Mouse (Mus musculus): ENCODE results near the gene Slc25a25. TPM values are rescaled to one million over a fixed set of nuclear protein-coding genes. Genes with fewer than 3 reads are reported as not detected.

Gene Slc25a25
- total RNA-seq, 2 experiments from 2014 or later = 6.9 to 8.4 TPM

DNA sequence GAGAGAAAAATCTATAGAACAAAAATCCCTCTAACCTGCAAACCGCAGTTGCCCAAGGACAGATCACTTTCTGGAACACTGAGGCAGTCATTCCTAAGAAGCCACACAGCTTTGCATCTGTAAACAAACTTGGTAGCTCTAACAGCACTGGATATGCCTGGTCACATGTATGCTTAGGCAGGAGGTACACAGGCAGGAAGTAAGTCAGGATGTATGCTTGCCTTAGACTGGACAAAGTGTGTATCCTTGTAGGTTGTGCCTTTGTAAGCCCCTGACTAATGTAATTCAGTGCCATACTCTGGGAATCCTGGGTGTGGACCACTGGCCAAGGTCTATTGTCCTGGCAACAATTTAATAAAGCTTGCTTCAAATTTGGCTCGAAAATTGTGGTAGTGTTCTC, 12.5 kb upstream of the Slc25a25 start:
- no peak for ATAC-seq (ENCODE audit: poor library complexity, severe bottlenecking)

DNA sequence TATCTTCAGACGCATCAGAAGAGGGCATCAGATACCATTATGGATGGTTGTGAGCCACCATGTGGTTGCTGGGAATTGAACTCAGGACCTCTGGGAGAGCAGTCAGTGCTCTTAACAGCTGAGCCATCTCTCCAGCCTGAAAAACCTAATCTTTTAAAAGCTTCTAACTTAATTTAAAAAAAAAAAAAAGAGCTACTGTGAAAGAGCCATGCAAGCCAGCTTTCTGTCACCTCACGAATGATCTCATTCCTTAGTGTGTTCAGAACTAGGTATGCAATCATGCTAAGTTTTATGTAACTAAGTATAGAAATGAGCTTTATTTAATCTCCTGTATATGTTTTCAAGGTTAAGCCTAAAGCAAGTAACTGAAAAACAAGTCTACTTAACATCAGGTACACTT, 8.4 kb upstream of the Slc25a25 start:
- no peak for ATAC-seq (ENCODE audit: poor library complexity, severe bottlenecking)

DNA sequence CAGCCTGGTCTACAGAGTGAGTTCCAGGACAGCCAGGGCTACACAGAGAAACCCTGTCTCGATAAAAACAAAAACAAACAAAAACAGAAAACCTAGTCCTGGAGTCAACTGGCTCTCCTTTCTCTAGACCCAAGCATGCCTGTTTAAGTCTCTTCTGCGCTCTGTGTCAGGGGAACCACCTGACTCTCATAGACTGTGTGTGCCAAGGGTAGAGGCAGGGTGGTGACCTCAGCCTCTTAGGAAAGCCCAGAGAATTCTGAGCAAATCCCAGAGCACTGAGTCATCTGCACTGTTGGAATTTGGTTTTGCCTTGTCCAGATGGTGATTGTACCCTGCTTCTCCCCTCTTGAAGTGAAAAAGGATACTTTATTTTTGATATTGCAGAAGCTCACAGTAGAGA, 7.1 kb upstream of the Slc25a25 start:
- ATAC-seq (ENCODE audit: poor library complexity, severe bottlenecking) = no peak

DNA sequence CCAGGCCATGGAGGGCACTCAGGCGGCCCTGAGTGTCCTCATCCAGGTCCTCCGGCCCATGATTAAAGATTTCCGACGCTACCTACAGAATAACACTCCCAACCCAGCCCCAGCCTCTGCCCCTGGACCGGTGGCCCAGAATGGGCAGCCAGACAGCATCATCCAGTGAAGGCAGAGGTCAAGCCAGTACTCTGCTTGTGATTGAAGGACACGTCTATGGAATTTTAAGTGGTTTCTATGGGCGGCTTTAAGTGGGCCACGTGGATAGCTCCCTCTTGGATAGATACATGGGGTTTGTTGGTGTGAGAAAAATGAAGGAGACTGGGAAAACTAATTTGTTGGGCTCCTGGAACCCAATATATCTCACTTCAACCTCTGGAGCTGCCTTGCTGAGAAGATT, 3.9 kb upstream of the Slc25a25 start:
- ATAC-seq (ENCODE audit: poor library complexity, severe bottlenecking) = no peak

DNA sequence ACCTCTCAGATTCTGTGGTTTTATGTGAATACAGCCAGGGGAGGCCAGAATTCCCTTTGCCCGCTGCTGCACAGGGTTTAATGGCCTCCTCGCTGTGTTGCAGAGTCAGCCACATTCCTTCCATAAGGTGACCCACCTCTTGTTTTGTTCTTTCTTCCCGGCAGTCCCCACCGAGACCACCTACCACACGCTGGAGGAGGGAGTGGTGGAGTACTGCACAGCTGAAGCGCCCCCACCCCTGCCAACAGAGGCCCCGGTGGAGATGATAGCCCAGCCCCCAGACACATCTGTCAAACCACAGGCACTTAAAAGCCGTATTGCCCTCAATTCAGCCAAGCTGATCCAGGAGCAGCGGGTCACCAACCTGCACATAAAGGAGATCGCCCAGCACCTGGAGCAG, 3.4 kb upstream of the Slc25a25 start:
- ATAC-seq (ENCODE audit: poor library complexity, severe bottlenecking) = no peak

DNA sequence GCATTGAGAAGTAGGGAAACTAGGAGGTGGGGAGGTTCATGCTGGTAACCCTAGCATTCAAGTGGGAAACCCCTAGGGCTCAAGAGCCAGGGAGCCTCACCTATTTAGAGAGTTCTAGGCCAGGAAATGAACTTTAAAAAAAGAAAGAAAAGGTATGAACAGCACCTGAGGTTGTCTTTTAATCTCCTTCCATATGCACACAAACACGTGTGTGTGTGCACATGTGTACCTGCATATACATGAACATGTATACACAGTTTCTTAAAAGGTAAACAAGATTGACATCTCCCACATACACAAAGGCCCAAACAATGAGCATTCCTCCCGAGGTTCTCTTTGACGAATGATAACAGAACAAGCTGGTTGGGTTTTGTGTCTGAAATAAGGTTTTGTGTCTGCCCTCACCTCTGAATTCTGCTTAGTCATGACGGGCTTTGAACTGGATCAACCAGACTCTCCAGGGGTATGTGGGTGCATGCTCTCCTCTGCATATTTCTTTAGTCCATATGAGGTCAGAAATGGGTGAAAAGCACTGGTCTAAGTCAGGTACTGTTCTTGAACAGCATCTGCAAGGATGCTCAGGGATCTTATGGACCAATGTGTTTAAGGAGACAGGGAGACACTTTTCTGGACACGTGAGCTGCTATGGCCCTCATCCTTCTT, 2.5 kb upstream of the Slc25a25 start:
- ATAC-seq (ENCODE audit: poor library complexity, severe bottlenecking) = no peak

DNA sequence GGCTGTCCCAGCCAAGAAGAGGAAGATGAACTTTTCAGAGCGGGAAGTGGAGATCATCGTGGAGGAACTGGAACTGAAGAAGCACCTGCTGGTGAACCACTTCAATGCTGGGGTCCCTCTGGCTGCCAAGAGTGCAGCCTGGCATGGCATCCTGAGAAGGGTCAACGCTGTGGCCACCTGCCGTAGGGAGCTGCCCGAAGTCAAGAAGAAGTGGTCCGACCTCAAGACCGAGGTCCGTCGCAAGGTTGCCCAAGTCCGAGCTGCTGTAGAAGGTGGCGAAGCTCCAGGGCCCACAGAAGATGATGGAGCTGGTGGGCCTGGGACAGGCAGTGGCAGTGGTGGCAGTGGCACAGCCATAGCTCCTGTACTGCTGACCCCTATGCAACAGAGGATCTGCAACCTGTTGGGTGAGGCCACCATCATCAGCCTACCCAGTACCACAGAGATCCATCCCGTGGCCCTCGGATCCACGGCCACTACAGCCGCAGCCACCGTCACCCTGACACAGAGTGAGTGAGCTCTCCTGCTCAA, 1.3 kb upstream of the Slc25a25 start:
- peak; percentile 50 for ATAC-seq (ENCODE audit: poor library complexity, severe bottlenecking)

DNA sequence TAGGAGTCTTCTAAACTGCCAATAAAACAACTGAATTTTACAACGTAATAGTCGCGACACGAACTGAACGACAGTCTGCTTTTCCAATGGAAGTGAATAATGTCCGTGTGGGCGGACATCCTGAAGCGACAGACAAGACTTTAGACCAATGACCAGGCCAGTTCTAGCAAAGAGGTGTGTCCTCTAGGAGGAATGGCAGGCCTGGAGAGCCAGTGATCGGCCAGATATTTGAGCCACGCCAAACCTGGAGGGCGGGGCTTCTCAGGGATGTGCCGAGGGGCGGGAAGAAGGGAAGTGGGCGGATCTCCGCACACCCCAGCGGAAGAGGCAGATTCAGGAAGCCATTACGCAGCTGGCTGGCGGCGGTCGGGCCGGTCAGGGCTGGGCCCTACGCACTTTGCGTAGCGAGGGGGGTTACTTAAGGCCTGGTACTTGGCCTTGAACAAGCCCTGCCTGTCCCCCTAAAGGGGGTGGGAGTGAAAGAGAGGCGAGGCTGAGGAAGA, 676 bp upstream of the Slc25a25 start:
- ATAC-seq (ENCODE audit: poor library complexity, severe bottlenecking) = peak; percentile 85

DNA sequence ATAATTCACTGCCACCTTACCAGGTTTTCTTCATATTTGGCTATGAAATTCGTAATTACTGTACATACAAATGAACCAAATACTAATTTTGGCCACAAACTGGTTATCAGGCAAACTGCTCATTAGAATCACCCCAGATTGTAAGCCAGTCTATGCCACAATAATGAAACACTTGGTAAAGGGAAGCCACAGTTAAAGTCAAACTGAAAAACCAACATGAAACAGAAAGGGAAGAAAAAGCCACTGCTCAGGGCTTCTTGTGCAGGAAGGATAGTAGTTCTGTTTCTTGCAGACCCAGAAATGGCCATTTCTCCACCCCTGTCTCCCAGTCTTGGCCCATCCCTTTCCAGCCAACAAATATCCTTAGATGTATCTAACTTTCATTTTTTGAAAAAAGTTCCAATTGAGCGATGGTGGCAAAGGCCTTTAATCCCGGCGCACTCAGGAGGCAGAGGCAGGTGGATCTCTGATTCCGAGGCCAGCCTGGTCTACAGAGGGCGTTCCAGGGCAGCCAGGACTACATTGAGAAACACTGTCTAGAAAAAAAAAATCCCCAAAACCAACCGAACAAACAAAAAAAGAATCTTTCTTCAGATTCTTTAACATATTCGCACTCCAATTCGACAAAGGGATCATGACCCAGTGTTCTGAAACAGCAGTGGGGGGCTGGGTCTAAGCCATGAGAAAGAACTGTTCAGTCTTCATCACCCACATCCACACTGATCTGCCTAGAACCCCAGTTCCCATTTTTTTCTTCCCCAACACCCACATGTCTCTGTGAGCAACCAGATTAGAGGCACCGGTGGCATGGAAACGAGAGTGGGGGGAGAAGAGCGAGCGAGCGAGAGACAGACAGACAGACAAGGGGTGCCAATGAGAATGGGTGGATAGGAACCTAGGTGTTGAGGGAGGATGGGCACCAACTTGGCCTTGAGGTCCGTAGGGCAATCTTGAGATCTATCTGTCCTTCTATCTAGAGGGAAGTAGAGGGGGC, 1.2 kb downstream of the Slc25a25 start, which contains the start of gene Naif1:
Naif1 (plus strand) TSS at position 697 of the 994 bp plus-strand sequence.
- ATAC-seq (ENCODE audit: poor library complexity, severe bottlenecking) = no peak

DNA sequence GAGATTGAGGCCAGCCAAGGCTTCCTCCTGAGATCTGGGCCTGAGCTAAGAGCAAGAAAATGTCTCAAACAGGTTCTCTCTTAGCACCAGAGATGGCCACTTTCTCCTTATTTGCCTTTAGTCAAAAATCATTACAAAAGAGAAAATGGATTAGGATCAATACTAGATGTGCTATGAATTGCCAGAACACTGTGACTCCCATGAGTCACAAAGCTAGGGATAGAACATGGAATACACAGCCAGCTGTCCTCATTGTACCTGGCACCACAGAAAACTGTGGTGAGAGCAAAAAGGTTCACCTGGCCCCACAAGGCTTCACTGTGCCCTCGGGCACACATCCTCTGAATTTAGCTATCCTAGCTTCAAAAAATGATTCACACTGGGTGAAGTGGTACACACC, 2.8 kb downstream of the Slc25a25 start:
- no peak for ATAC-seq (ENCODE audit: poor library complexity, severe bottlenecking)

DNA sequence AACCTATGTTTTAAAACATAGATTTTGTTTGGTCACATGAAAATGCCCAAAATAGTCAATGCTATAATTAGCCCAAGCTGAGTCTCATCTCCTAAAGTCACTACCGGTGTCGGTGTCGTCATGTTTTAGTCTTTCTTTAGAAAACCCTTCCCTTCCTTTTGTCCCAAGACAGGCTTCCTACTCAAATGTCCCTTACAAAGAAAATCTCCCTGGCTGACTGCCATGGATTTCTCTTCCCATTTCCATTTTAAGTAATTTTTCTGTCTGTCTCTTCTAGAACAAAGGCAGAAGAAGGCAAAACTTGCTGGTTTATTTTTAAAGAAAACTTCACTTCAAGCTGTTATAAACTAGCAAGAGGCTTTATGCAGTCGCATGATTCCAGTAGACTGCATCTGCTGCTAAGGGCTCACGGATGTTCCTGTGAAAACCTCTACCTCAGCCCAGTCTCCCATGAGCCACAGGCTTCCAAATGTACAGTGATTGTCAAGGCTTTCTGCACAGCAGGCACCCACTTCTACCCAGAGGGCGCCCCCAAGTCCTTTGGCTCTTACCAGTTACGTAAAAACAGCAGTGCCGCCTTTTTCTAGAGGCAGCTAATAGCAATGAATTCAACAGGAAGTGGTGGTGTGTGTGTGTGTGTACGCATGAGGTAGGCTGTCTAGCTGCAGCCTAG, 3.8 kb downstream of the Slc25a25 start:
- no peak for ATAC-seq (ENCODE audit: poor library complexity, severe bottlenecking)

DNA sequence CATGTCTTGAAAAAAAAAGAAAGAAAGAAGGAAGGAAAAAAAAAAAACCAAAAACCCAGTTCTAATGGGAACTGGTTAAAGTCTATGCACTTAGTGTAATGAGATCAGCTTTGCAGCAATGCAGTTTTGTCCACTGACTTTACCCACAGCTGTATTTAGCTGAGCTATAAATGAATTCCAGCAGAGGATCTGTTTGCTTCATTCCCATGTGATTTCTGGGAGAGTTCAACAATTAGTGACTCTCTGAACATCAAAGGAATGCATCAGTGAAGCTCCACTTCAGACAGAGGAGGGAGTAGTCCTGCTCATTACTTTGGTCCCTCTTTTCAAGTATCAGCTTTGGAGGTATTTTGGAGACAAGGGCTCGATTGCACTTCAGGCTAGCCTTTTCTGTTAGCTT, 5.7 kb downstream of the Slc25a25 start:
- ATAC-seq (ENCODE audit: poor library complexity, severe bottlenecking) = no peak

DNA sequence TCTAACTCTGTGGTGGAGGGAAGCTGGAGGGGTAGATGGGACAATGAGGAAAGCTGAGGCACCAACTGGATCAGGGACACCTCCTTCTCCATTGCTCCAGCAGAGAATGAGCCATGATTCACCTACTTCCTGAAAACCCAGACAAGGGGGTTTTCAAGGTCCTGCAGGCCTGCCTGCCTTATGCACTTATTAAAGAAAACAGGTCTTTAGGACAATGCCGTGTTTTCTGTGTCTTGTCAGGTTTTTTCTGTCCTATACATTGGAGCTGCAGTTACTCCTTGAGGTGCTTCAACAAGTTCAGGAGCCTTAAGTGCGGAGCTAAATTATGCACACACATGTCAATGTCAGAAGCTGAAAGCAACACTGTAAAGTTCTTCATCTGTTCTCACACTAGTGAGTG, 9.7 kb downstream of the Slc25a25 start:
- no peak for ATAC-seq (ENCODE audit: poor library complexity, severe bottlenecking)

DNA sequence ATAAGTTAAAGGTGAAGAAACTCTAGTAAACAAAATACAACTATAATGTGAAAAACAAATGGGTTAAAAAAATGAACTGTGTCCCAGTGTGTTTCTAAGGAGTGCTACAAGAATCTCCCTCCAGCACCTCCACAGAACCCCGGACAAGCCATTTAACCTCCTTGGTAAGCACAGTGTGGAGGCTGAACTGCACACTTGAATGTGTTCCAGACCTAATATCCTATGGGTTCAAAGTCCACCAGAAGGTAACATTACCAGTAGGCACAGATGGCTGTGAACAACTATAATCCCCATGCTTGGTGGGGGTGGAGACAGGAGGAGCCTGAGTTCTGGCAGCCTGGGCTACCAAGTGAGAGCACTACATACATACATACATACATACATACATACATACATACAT, 10.6 kb downstream of the Slc25a25 start:
- ATAC-seq (ENCODE audit: poor library complexity, severe bottlenecking) = no peak

DNA sequence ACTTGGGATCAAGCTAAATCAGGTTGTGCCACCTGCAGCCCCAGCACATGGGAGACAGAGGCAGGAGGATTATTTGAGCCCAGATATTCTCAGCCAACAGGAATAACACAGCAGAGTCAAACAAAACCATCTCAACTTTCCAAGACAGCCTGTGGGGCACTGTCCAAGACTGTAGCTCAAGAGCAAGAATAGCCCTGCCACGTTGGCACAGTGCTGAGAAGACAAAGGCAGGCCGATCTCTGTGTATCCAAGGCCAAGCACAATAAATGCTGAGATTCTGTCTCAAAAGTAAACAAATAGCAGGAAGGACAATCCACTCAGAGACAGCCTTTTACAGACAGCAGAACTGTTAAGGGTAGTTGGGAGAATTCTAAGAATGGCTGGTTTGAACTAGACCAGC, 11.1 kb downstream of the Slc25a25 start:
- ATAC-seq (ENCODE audit: poor library complexity, severe bottlenecking) = no peak

DNA sequence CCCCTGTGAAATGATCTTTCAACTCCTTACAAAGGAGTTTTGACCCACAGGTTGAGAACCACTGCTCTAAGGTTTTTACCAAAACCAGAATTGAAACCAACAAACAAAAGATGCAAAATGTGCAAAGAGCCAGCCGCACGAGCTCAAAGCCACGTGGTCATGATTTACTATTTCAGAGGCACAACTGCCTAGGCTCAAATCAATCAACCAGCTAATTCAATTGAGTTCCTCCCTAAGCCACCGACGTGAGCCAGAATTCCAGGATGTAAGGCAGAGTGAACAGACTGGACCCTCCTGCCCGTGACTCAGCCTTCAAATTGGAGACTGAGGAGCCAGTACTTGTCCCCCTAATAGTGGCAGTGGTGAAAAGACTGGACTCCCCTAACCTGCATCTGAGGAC, 12.1 kb downstream of the Slc25a25 start:
- no peak for ATAC-seq (ENCODE audit: poor library complexity, severe bottlenecking)

DNA sequence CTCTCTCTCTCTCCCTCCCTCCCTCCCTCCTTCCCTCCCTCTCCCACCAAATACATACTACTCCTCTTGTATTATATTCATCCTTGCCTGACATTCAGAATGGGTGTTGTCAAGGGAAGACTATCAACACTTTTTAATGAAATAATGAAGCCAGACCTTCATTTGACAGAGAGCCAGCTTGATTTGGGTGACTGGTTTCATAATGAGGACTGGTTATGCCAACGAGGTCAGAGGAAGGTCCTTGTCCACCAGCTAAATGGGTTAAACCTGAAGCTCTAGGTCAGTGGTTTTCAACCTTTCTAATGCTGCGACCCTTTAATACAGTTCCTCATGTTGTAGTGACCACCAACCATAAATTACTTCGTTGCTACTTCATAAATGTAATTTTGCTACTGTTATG, 12.5 kb downstream of the Slc25a25 start:
- no peak for ATAC-seq (ENCODE audit: poor library complexity, severe bottlenecking)

DNA sequence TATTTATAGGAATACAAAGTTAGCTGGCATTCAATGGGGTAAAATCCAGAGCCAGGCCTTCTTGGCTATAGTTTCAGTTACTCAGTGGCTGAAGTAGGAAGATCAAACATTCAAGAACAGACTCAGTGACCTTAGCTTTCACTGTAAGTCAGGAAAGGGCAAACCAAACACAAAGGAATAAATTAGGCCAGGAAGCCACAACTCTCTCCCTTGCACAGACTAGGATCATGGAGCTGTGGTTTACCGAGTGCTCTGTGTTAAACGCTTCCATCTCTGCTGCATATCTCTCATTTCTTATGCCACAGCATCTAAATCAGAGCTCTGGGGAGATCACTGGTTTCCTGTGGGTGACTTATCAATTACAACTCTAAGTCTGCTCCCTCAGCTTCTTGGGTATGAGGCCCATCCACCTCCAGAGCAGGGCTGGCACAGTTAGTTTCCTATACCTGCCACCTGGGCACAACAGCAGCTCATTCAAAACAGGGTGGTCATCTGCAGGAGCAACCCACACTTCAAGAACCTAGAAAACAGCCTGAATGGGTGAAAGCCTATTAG, 13.6 kb downstream of the Slc25a25 start:
- no peak for ATAC-seq (ENCODE audit: poor library complexity, severe bottlenecking)

DNA sequence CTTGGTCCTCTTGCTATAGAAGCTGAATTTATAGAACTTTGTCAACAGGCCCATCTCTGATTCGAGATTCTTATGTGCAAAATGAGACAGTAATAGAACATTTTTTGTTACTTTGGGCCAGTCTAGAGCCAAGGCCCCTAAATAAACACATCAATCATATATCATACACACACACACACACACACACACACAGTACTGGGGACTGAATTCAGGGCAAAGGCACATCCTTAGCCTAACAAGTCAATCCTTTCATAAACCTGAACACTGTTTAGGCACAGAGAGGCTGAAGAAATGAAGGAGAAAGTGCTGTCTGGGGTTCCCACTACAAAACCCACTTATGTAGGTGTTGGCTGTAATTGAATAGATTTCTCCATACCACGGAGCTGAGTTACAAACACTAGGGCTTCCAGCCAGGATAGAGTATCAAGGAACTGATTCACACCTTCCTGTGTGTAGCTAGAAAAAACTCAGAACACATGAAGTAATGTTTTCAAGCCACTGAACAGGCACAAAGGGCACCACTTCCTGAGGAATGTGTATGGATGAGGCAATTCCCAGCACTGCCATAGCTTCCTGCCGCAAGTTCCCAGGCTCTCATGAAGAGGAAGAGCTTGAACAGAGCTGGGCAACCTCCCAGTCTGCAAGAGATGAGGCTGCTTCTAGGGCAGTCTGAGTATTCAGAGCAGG, 14.4 kb downstream of the Slc25a25 start:
- ATAC-seq (ENCODE audit: poor library complexity, severe bottlenecking) = no peak

Measured in megakaryocyte, adult 5-6 weeks (primary cell).